Mouse (Mus musculus) large intestine, adult 2 months (tissue): ENCODE measurements around the gene Denr. TPM values are rescaled to one million over a fixed set of nuclear protein-coding genes. Genes with fewer than 3 reads are reported as not detected.
A peak's percentile ranks its signal among the peaks of the same experiment; 100 is the strongest.

Experiments used
- DNase-seq: peaks from one replicate; pipeline ENCODE4 v3.0.0-alpha.2; 2012; ENCODE audit warnings: low read depth, low spot score
- WGBS: fragments of 180-500 bp; shearing (Covaris S2); methylation state at CpG from one replicate; pipeline ENCODE4 v1.1.7; 2018; 5-methylcytosine and 5-hydroxymethylcytosine counted together
- polyA plus RNA-seq: library from polyadenylated mRNA; depleted of rRNA; stranded (reverse); fragments of >200 nt; gene quantifications from 2 replicates; pipeline ENCODE4 v1.2.3, GENCODE M21; 2012

The Denr gene
- polyA plus RNA-seq, 1 experiment: 8.8 TPM

- 57% methylated on average over 11 of the region's 11 CpGs for WGBS
- no peak for DNase-seq
Measured at GRCm38 (mm10) chr5:123904059-123904672, 2.8 kb upstream of the Denr start.

GRCm38 (mm10) chr5:123906146-123906975 is 614 bp upstream of the Denr start:
- 49% methylated on average over 17 of the region's 17 CpGs for WGBS
- DNase-seq: no peak

GRCm38 (mm10) chr5:123907631-123907977 is 629 bp downstream of the Denr start:
- WGBS: under 1% methylated on average over 10 of the region's 10 CpGs
- DNase-seq: no peak

GRCm38 (mm10) chr5:123914852-123915251 is 7.9 kb downstream of the Denr start:
- WGBS: 85% methylated on average over 3 of the region's 3 CpGs
- no peak for DNase-seq

GRCm38 (mm10) chr5:123922112-123922511 is 15.1 kb downstream of the Denr start:
- no peak for DNase-seq
- WGBS: 89% methylated on average over 6 of the region's 6 CpGs

- DNase-seq: no peak
- 92% methylated on average over 9 of the region's 9 CpGs for WGBS
Measured at GRCm38 (mm10) chr5:123927118-123927517, 20.1 kb downstream of the Denr start, which contains the start of gene Gm43518. Gene Gm43518, plus strand, starts transcription at chr5:123927418.

- WGBS: under 1% methylated on average over 56 of the region's 56 CpGs
- DNase-seq: peak; percentile 77
Measured at GRCm38 (mm10) chr5:123930508-123930989, 23.6 kb downstream of the Denr start, which contains the start of gene Ccdc62. Gene Ccdc62, plus strand, starts transcription at chr5:123930679.

GRCm38 (mm10) chr5:123931131-123931530 is 24.2 kb downstream of the Denr start:
- WGBS: 29% methylated on average over 13 of the region's 13 CpGs
- no peak for DNase-seq

GRCm38 (mm10) chr5:123932927-123933326 is 26.0 kb downstream of the Denr start:
- DNase-seq: no peak

- WGBS: 94% methylated on average over 12 of the region's 12 CpGs
- no peak for DNase-seq
Measured at GRCm38 (mm10) chr5:123933556-123933955, 26.6 kb downstream of the Denr start.

- no peak for DNase-seq
- WGBS: 54% methylated on average over 18 of the region's 18 CpGs
Measured at GRCm38 (mm10) chr5:123933957-123934591, 27.1 kb downstream of the Denr start.

GRCm38 (mm10) chr5:123935931-123936330 is 29.0 kb downstream of the Denr start:
- no peak for DNase-seq
- WGBS: 84% methylated on average over 5 of the region's 5 CpGs

GRCm38 (mm10) chr5:123938479-123938878 is 31.5 kb downstream of the Denr start:
- WGBS: 77% methylated on average over 5 of the region's 5 CpGs
- DNase-seq: no peak

- no peak for DNase-seq
- 60% methylated on average over 4 of the region's 4 CpGs for WGBS
Measured at GRCm38 (mm10) chr5:123946546-123946945, 39.6 kb downstream of the Denr start.

- 51% methylated on average over 7 of the region's 7 CpGs for WGBS
- DNase-seq: peak; percentile 60
Measured at GRCm38 (mm10) chr5:123947041-123947761, 40.2 kb downstream of the Denr start.

GRCm38 (mm10) chr5:123952365-123953045 is 45.5 kb downstream of the Denr start:
- 56% methylated on average over 5 of the region's 5 CpGs for WGBS
- DNase-seq: no peak

- 93% methylated on average over 8 of the region's 8 CpGs for WGBS
- DNase-seq: no peak
Measured at GRCm38 (mm10) chr5:123957213-123957612, 50.2 kb downstream of the Denr start.

- 46% methylated on average over 3 of the region's 3 CpGs for WGBS
- DNase-seq: no peak
Measured at GRCm38 (mm10) chr5:123959018-123959417, 52.0 kb downstream of the Denr start.

GRCm38 (mm10) chr5:123960129-123960528 is 53.2 kb downstream of the Denr start:
- DNase-seq: no peak
- WGBS: 27% methylated on average over 8 of the region's 8 CpGs
